Mouse (Mus musculus): ENCODE results near the gene Gm10309.
A peak's percentile ranks its signal among the peaks of the same experiment; 100 is the strongest.

DNA sequence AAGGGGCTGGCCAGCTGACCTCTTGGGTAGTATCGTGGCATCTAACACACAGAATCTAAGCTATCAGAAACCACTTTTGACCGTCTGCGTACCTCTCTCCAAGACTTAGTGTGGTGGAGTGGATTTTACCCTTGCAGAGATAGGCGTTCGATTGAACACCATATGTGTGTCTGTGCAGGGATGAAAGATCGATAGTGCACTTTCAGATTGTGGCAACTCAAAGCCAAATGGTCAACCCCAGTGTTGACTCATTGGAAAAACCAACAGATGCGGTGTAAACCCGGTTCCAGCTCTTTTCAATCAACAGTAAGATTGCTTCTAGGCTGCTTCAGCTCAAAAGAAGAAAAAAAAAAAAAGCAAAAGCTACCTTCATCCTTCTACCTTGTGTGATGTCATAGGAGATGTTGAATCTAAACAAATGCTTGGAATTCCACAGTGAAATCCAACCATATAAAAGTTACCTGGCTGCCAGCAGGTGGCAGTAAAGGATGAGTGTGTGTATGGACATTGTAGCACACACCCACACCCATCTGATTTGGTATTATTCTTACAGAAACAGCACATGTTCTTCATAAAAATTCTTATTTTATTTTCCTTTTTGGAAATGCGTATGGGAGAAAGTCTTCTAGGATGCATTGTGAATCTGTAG is 8.8 kb downstream of the Gm10309 start:
- TF ChIP-seq CTCF (IDR thresholded peaks at IDR 0.05; ENCODE audit: extremely low read depth, insufficient read depth, low read length) (peak; percentile 66), POLR2A (IDR thresholded peaks at IDR 0.05; ENCODE audit: extremely low read depth, insufficient read depth, low read length) (no peak)

Measured in cortical plate, adult 2 months (tissue).